Mouse (Mus musculus) layer of hippocampus, postnatal 10 days (tissue): ENCODE results near the gene Eaf1. TPM values are rescaled to one million over a fixed set of nuclear protein-coding genes. Genes with fewer than 3 reads are reported as not detected.

Experiments
- total RNA-seq, 2 experiments: library from RNA; stranded (reverse); gene quantifications; 2 replicates each; pipeline ENCODE4 v1.2.3; 2021

Eaf1 gene
- total RNA-seq, 2 experiments from 2014 or later, result 16.1 to 19.1 TPM

Other genes with a start within 250 kb of the Eaf1 start
- gene Phf7, start 243.1 kb upstream of the Eaf1 start, total RNA-seq, result 1 to 10 TPM; 4.8 to 5.2 TPM
- 100 to 1,000 TPM; 117 to 123 TPM for gene Bap1, start 242.9 kb upstream of the Eaf1 start, total RNA-seq
- gene Dnah1, start 170.5 kb upstream of the Eaf1 start, total RNA-seq, result 1 to 10 TPM; 2.2 to 2.4 TPM
- gene Capn7, start 157.8 kb upstream of the Eaf1 start, total RNA-seq, result 10 to 100 TPM; 39.9 to 41.5 TPM
- gene Sh3bp5, start 58.3 kb upstream of the Eaf1 start, total RNA-seq, result 100 to 1,000 TPM; 120 to 125 TPM
- 10 to 100 TPM; 26.7 to 29.4 TPM for gene Mettl6, start 641 bp downstream of the Eaf1 start, total RNA-seq
- gene Colq, start 96.9 kb downstream of the Eaf1 start, total RNA-seq, result under 1 TPM; 0.23 to 0.33 TPM
- not detected for gene Gm49387, start 146.5 kb downstream of the Eaf1 start, total RNA-seq
- 10 to 100 TPM; 11.8 to 11.9 TPM for gene Btd, start 146.6 kb downstream of the Eaf1 start, total RNA-seq
- gene Hacl1, start 146.9 kb downstream of the Eaf1 start, total RNA-seq, result 1 to 10 TPM; 8.9 TPM